Mouse (Mus musculus) embryonic facial prominence, embryonic 12.5 days (tissue): ENCODE measurements around the gene Akr1b10. TPM values are rescaled to one million over a fixed set of nuclear protein-coding genes. Genes with fewer than 3 reads are reported as not detected.

Experiments
- ATAC-seq: fragments of 200-750 bp; cut with Nextera tagmentation; 2 replicates; pipeline ENCODE4 v1.8.0; 2017; ENCODE audit not compliant: insufficient number of reproducible peaks, insufficient read depth, low FRiP score, low TSS enrichment
- H3K27ac ChIP-seq: fragments of 300-500 bp; sonication (generic); 2 replicates; pipeline ENCODE4 v1.5.1; 2016; ENCODE audit warnings: mild to moderate bottlenecking
- H3K27me3 ChIP-seq: fragments of 300-500 bp; sonication (generic); 2 replicates; pipeline ENCODE4 v1.6.1; 2016; ENCODE audit warnings: mild to moderate bottlenecking, moderate library complexity
- H3K36me3 ChIP-seq: fragments of 300-500 bp; sonication (generic); 2 replicates; pipeline ENCODE4 v1.6.1; 2016; ENCODE audit warnings: mild to moderate bottlenecking
- H3K4me1 ChIP-seq: fragments of 300-500 bp; sonication (generic); 2 replicates; pipeline ENCODE4 v1.6.1; 2016
- H3K4me2 ChIP-seq: fragments of 300-500 bp; sonication (generic); replicated peaks from 2 replicates; pipeline ENCODE4 v1.6.1; 2016; ENCODE audit warnings: mild to moderate bottlenecking, moderate library complexity
- H3K4me3 ChIP-seq: fragments of 300-500 bp; sonication (generic); 2 replicates; pipeline ENCODE4 v1.5.1; 2016; ENCODE audit warnings: mild to moderate bottlenecking
- H3K9ac ChIP-seq: fragments of 300-500 bp; sonication (generic); 2 replicates; pipeline ENCODE4 v1.6.1; 2016; ENCODE audit warnings: mild to moderate bottlenecking, moderate library complexity
- H3K9me3 ChIP-seq: fragments of 300-500 bp; sonication (generic); 2 replicates; pipeline ENCODE4 v1.6.1; 2016; ENCODE audit warnings: mild to moderate bottlenecking, moderate library complexity
- WGBS: fragments of 180-500 bp; shearing (Covaris S2); methylation state at CpG from one replicate; pipeline ENCODE4 v1.1.7; 2016; 5-methylcytosine and 5-hydroxymethylcytosine counted together
- polyA plus RNA-seq: library from polyadenylated mRNA; unstranded; fragments of >200 nt; fragmentation: Nextera tagmentation; extraction: Ambion mirVana; gene quantifications from 2 replicates; pipeline ENCODE4 v1.2.1, GENCODE M21; 2016

Akr1b10 gene
- polyA plus RNA-seq, 1 experiment from 2014 or later: 16.4 TPM

GRCm38 (mm10) chr6:34352401-34352800 lies 31.6 kb upstream of the Akr1b10 start:
- Histone ChIP-seq H3K4me2 (no peak overlapping the region), H3K36me3 (no peaks in the 10 kb centered on the region), H3K4me1 (peaks cover 8% of the 10 kb centered on the region; the same call in 1 of the 2 replicates), H3K4me3 (no peak overlapping the region), H3K27me3 (no peaks in the 10 kb centered on the region), H3K9me3 (no peaks in the 10 kb centered on the region), H3K27ac (no peak overlapping the region), H3K9ac (no peak overlapping the region)
- 92% methylated on average over 3 of the region's 3 CpGs for WGBS
- ATAC-seq: no peak

GRCm38 (mm10) chr6:34353658-34354353 lies 30.2 kb upstream of the Akr1b10 start, which contains the start of gene Akr1b8:
Gene Akr1b8 (plus strand): TSS chr6:34354119.
- H3K9ac ChIP-seq: no peak within 1 kb of the TSS
- H3K4me1 ChIP-seq: peaks cover 8% of the 10 kb centered on the region; the same call in 1 of the 2 replicates
- 12% methylated on average over 16 of the region's 16 CpGs for WGBS
- 0 out of 2 replicates have a peak within 1 kb of the TSS, but pooled peaks have one; percentile 18 for H3K27ac ChIP-seq
- no peaks in the 10 kb centered on the region for H3K27me3 ChIP-seq
- peak within 1 kb of the TSS; percentile 45 for H3K4me2 ChIP-seq
- H3K9me3 ChIP-seq: no peaks in the 10 kb centered on the region
- no peak for ATAC-seq
- H3K36me3 ChIP-seq: no peaks in the 10 kb centered on the region
- H3K4me3 ChIP-seq: peak within 1 kb of the TSS; percentile 23

- Histone ChIP-seq H3K9me3 (no peaks in the 10 kb centered on the region), H3K9ac (no peak overlapping the region), H3K4me2 (peak overlapping the region; percentile 45), H3K4me3 (peak overlapping the region; percentile 23), H3K27me3 (no peaks in the 10 kb centered on the region), H3K4me1 (peaks cover 8% of the 10 kb centered on the region; the same call in 1 of the 2 replicates), H3K27ac (0 out of 2 replicates have a peak overlapping the region, but pooled peaks have one; percentile 18), H3K36me3 (no peaks in the 10 kb centered on the region)
- 67% methylated on average over 8 of the region's 8 CpGs for WGBS
- ATAC-seq: no peak
Observed at GRCm38 (mm10) chr6:34354354-34355348, 29.4 kb upstream of the Akr1b10 start.

GRCm38 (mm10) chr6:34355349-34355747 lies 28.7 kb upstream of the Akr1b10 start:
- 74% methylated on average over 6 of the region's 6 CpGs for WGBS
- Histone ChIP-seq H3K36me3 (no peaks in the 10 kb centered on the region), H3K4me2 (no peak overlapping the region), H3K9me3 (no peaks in the 10 kb centered on the region), H3K9ac (no peak overlapping the region), H3K4me3 (no peak overlapping the region), H3K4me1 (peaks cover 8% of the 10 kb centered on the region; the same call in 1 of the 2 replicates), H3K27me3 (no peaks in the 10 kb centered on the region), H3K27ac (no peak overlapping the region)
- no peak for ATAC-seq

GRCm38 (mm10) chr6:34355841-34356240 lies 28.2 kb upstream of the Akr1b10 start:
- no peak overlapping the region for H3K27ac ChIP-seq
- H3K4me3 ChIP-seq: no peak overlapping the region
- no peaks in the 10 kb centered on the region for H3K36me3 ChIP-seq
- no peak for ATAC-seq
- no peak overlapping the region for H3K9ac ChIP-seq
- H3K27me3 ChIP-seq: no peaks in the 10 kb centered on the region
- WGBS: 78% methylated on average over 9 of the region's 9 CpGs
- peaks cover 8% of the 10 kb centered on the region; the same call in 1 of the 2 replicates for H3K4me1 ChIP-seq
- no peaks in the 10 kb centered on the region for H3K9me3 ChIP-seq
- no peak overlapping the region for H3K4me2 ChIP-seq

GRCm38 (mm10) chr6:34364217-34365136 lies 19.5 kb upstream of the Akr1b10 start:
- no peak overlapping the region for H3K27ac ChIP-seq
- 76% methylated on average over 12 of the region's 12 CpGs for WGBS
- H3K4me3 ChIP-seq: no peak overlapping the region
- ATAC-seq: no peak
- no peaks in the 10 kb centered on the region for H3K27me3 ChIP-seq
- H3K4me2 ChIP-seq: no peak overlapping the region
- no peaks in the 10 kb centered on the region for H3K9me3 ChIP-seq
- no peaks in the 10 kb centered on the region for H3K4me1 ChIP-seq
- no peak overlapping the region for H3K9ac ChIP-seq
- no peaks in the 10 kb centered on the region for H3K36me3 ChIP-seq

GRCm38 (mm10) chr6:34367998-34368397 lies 16.0 kb upstream of the Akr1b10 start:
- no peak overlapping the region for H3K27ac ChIP-seq
- no peak overlapping the region for H3K4me3 ChIP-seq
- H3K4me1 ChIP-seq: no peaks in the 10 kb centered on the region
- H3K27me3 ChIP-seq: no peaks in the 10 kb centered on the region
- H3K4me2 ChIP-seq: no peak overlapping the region
- H3K9ac ChIP-seq: no peak overlapping the region
- H3K9me3 ChIP-seq: no peaks in the 10 kb centered on the region
- no peaks in the 10 kb centered on the region for H3K36me3 ChIP-seq
- 71% methylated on average over 9 of the region's 9 CpGs for WGBS
- no peak for ATAC-seq

GRCm38 (mm10) chr6:34370081-34370480 lies 13.9 kb upstream of the Akr1b10 start:
- 85% methylated on average over 8 of the region's 8 CpGs for WGBS

GRCm38 (mm10) chr6:34371700-34372351 lies 12.2 kb upstream of the Akr1b10 start:
- no peak overlapping the region for H3K9ac ChIP-seq
- no peaks in the 10 kb centered on the region for H3K36me3 ChIP-seq
- no peaks in the 10 kb centered on the region for H3K27me3 ChIP-seq
- H3K9me3 ChIP-seq: no peaks in the 10 kb centered on the region
- no peaks in the 10 kb centered on the region for H3K4me1 ChIP-seq
- 25% methylated on average over 18 of the region's 18 CpGs for WGBS
- H3K4me3 ChIP-seq: no peak overlapping the region
- no peak for ATAC-seq
- no peak overlapping the region for H3K27ac ChIP-seq
- H3K4me2 ChIP-seq: no peak overlapping the region; the same call in 1 of the 2 replicates

More at GRCm38 (mm10) chr6:34370081-34370480, 13.9 kb upstream of the Akr1b10 start:
- Histone ChIP-seq H3K9ac (no peak overlapping the region), H3K4me3 (no peak overlapping the region), H3K9me3 (no peaks in the 10 kb centered on the region), H3K4me1 (no peaks in the 10 kb centered on the region), H3K4me2 (no peak overlapping the region), H3K36me3 (no peaks in the 10 kb centered on the region), H3K27ac (no peak overlapping the region), H3K27me3 (no peaks in the 10 kb centered on the region)
- ATAC-seq: no peak

GRCm38 (mm10) chr6:34373841-34374240 lies 10.2 kb upstream of the Akr1b10 start:
- Histone ChIP-seq H3K27me3 (no peaks in the 10 kb centered on the region), H3K36me3 (no peaks in the 10 kb centered on the region), H3K27ac (no peak overlapping the region), H3K9me3 (no peaks in the 10 kb centered on the region), H3K4me2 (no peak overlapping the region), H3K4me3 (no peak overlapping the region), H3K4me1 (no peaks in the 10 kb centered on the region), H3K9ac (no peak overlapping the region)
- ATAC-seq: no peak
- WGBS: 84% methylated on average over 7 of the region's 7 CpGs
